Mouse (Mus musculus) forebrain, embryonic 10.5 days (tissue): ENCODE measurements at regions not wholly inside any gene's neighbourhood (a gene's known extent, or its start where the extent isn't known, plus 50 kb on each side); places are given as distances from the start of the nearest gene placed in this dataset.

Experiments used
- DNase-seq: peaks from one replicate; pipeline ENCODE4 v3.0.0-alpha.2; 2017; ENCODE audit warnings: low spot score; ENCODE audit errors: extremely low spot score
- H3K27ac ChIP-seq: fragments of 300-500 bp; sonication (generic); 2 replicates; pipeline ENCODE4 v1.5.1; 2016; ENCODE audit warnings: mild to moderate bottlenecking
- H3K27me3 ChIP-seq: fragments of 300-500 bp; sonication (generic); 2 replicates; pipeline ENCODE4 v1.6.1; 2016; ENCODE audit warnings: mild to moderate bottlenecking; ENCODE audit not compliant: poor library complexity, severe bottlenecking
- H3K36me3 ChIP-seq: fragments of 300-500 bp; sonication (generic); replicated peaks from 2 replicates; pipeline ENCODE4 v1.6.1; 2016; ENCODE audit warnings: mild to moderate bottlenecking, moderate library complexity
- H3K4me1 ChIP-seq: fragments of 300-500 bp; sonication (generic); 2 replicates; pipeline ENCODE4 v1.6.1; 2016
- H3K4me3 ChIP-seq: fragments of 300-500 bp; sonication (generic); 2 replicates; pipeline ENCODE4 v1.5.1; 2016; ENCODE audit warnings: mild to moderate bottlenecking, moderate library complexity
- H3K9me3 ChIP-seq: fragments of 300-500 bp; sonication (generic); 2 replicates; pipeline ENCODE4 v1.6.1; 2016; ENCODE audit warnings: mild to moderate bottlenecking, moderate library complexity
- WGBS: fragments of 180-500 bp; shearing (Covaris S2); methylation state at CpG from one replicate; pipeline ENCODE4 v1.1.7; 2016; 5-methylcytosine and 5-hydroxymethylcytosine counted together

- no peak for DNase-seq
- no peaks in the 10 kb centered on the region for H3K4me1 ChIP-seq
- H3K36me3 ChIP-seq = no peaks in the 10 kb centered on the region
- H3K4me3 ChIP-seq = no peak overlapping the region
- no peak overlapping the region for H3K27ac ChIP-seq
- no peaks in the 10 kb centered on the region for H3K27me3 ChIP-seq
- WGBS = 98% methylated on average over 1 of the region's 1 CpGs
- H3K9me3 ChIP-seq = no peaks in the 10 kb centered on the region
Measured at GRCm38 (mm10) chr7:76164191-76164590, 65.5 kb upstream of the Agbl1 start.

DNA sequence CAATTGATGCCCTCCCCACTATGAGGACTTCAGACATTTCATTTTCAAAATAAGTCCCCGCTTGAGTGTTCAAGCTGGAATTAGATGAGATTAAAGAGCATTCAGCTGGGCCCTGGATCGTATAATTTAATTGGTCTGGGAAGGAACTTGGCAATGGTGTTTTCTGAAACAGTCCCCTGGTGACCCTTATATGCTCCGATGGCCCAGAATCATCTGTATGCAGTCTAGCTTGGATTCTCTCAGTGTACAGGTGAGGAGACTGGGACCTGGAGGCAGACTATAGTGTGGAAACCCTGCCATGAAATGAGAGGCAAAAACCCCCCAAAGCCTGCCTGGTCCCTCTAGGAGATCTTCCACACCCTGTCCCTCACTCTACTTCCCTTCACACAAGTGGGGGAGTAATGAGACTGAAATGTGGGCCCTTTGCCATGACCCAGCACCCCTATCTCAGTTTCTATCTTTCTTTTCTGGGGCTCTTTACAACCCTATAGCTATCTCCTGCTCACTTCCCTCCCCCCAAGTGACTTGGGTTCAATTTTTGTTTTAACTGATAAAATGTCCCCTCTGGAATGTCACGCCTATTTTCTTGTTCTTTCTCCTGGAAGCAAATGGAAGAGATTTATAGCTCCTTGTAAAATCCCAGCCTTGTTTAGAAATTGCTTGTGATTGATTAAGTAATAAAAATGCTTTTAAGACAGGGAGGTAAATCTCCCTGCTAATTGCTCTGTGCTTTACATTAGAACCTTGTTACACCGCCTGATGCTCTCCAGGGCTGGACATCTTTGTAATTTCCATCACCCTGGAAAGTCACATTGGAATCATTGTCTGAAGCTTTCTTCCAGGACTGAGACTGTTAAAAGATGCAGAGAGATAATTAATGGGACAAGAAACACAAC is 64.7 kb upstream of the Agbl1 start:
- no peaks in the 10 kb centered on the region for H3K27me3 ChIP-seq
- DNase-seq = no peak
- WGBS = 89% methylated on average over 5 of the region's 5 CpGs

DNA sequence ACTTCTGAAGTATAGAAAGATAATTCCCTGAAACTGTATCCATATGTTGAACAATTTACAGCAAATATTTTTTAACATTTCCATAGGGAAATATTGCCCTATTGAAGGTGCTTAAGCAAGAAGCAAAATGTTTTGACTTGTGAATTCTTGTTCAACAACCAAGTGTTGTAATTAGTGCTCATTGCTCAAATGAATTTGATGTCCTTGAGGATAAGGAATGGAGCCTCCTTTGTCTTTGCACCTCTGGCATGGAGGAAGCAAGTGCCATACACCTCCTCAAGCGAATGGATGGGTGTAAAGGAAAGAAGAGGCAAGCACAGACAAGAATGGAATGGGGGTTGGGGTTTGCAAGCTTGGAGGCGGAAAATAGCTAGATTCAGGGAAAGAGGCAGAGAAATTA is 59.2 kb upstream of the Agbl1 start:
- WGBS = 88% methylated on average over 2 of the region's 2 CpGs

More for the DNA sequence above, 64.7 kb upstream of the Agbl1 start:
- Histone ChIP-seq H3K27ac (no peak overlapping the region), H3K36me3 (no peaks in the 10 kb centered on the region), H3K4me1 (no peaks in the 10 kb centered on the region), H3K4me3 (no peak overlapping the region), H3K9me3 (no peaks in the 10 kb centered on the region)

GRCm38 (mm10) chr7:76176235-76176634 is 53.5 kb upstream of the Agbl1 start:
- Histone ChIP-seq H3K9me3 (no peaks in the 10 kb centered on the region), H3K4me1 (no peaks in the 10 kb centered on the region), H3K27me3 (no peaks in the 10 kb centered on the region), H3K4me3 (no peak overlapping the region), H3K27ac (no peak overlapping the region), H3K36me3 (no peaks in the 10 kb centered on the region)
- DNase-seq = no peak
- WGBS = 87% methylated on average over 5 of the region's 5 CpGs

More for the DNA sequence above, 59.2 kb upstream of the Agbl1 start:
- Histone ChIP-seq H3K4me3 (no peak overlapping the region), H3K9me3 (no peaks in the 10 kb centered on the region), H3K4me1 (no peaks in the 10 kb centered on the region), H3K36me3 (no peaks in the 10 kb centered on the region), H3K27me3 (no peaks in the 10 kb centered on the region), H3K27ac (no peak overlapping the region)
- DNase-seq = no peak

- WGBS = 88% methylated on average over 2 of the region's 2 CpGs
- Histone ChIP-seq H3K27ac (no peak overlapping the region), H3K9me3 (no peaks in the 10 kb centered on the region), H3K36me3 (no peaks in the 10 kb centered on the region), H3K27me3 (no peaks in the 10 kb centered on the region), H3K4me3 (no peak overlapping the region), H3K4me1 (no peaks in the 10 kb centered on the region)
- no peak for DNase-seq
Measured at GRCm38 (mm10) chr7:76177420-76177819, 52.3 kb upstream of the Agbl1 start.
